Mouse (Mus musculus) testis, postnatal 10 days (tissue): Measurements from ENCODE around the gene Srsf3.
A peak's percentile ranks its signal among the peaks of the same experiment; 100 is the strongest.
"Not testable (repeated sequence)": the region's sequence is repeated elsewhere in the genome, so short reads cannot be mapped to it uniquely, and the experiment has no call there.

ENCODE experiments used
- DNase-seq: peaks from one replicate; pipeline ENCODE4 v3.0.0; 2021; ENCODE audit warnings: low spot score

Srsf3 gene

GRCm38 (mm10) chr17:29032274-29033069 lies at the start of gene Srsf3:
TSS of gene Srsf3 (plus strand) at chr17:29032628.
- peak; percentile 98 for DNase-seq

GRCm38 (mm10) chr17:28984724-28985420 lies 47.6 kb upstream of the Srsf3 start:
- DNase-seq, result no peak

GRCm38 (mm10) chr17:28986833-28987232 lies 45.6 kb upstream of the Srsf3 start:
- peak; percentile 55 for DNase-seq

GRCm38 (mm10) chr17:28987713-28988112 lies 44.7 kb upstream of the Srsf3 start:
- DNase-seq, result no peak

- DNase-seq, result no peak
These were observed 44.1 kb upstream of the Srsf3 start for GRCm38 (mm10) chr17:28988291-28988690.

- DNase-seq, result no peak
These were observed 43.4 kb upstream of the Srsf3 start for GRCm38 (mm10) chr17:28988996-28989395.

GRCm38 (mm10) chr17:28990060-28990459 lies 42.4 kb upstream of the Srsf3 start:
- DNase-seq, result no peak

GRCm38 (mm10) chr17:28991286-28991685 lies 41.1 kb upstream of the Srsf3 start:
- no peak for DNase-seq

- DNase-seq, result no peak
These were observed 40.3 kb upstream of the Srsf3 start for GRCm38 (mm10) chr17:28992105-28992504.

- DNase-seq, result not testable (repeated sequence)
These were observed 39.4 kb upstream of the Srsf3 start for GRCm38 (mm10) chr17:28993004-28993403.

GRCm38 (mm10) chr17:28994615-28995014 lies 37.8 kb upstream of the Srsf3 start:
- no peak for DNase-seq

- no peak for DNase-seq
These were observed 32.0 kb upstream of the Srsf3 start for GRCm38 (mm10) chr17:29000465-29000864.

GRCm38 (mm10) chr17:29003740-29004139 lies 28.7 kb upstream of the Srsf3 start:
- DNase-seq, result no peak

GRCm38 (mm10) chr17:29005002-29005401 lies 27.4 kb upstream of the Srsf3 start:
- DNase-seq, result no peak

GRCm38 (mm10) chr17:29006812-29007211 lies 25.6 kb upstream of the Srsf3 start:
- DNase-seq, result no peak

- DNase-seq, result peak; percentile 59
These were observed 25.2 kb upstream of the Srsf3 start for GRCm38 (mm10) chr17:29007243-29007640.

GRCm38 (mm10) chr17:29007641-29008325 lies 24.6 kb upstream of the Srsf3 start, which contains the start of gene Stk38:
TSS of gene Stk38 (minus strand) at chr17:29007995.
- peak; percentile 96 for DNase-seq

GRCm38 (mm10) chr17:29008326-29008650 lies 24.1 kb upstream of the Srsf3 start:
- DNase-seq, result no peak

GRCm38 (mm10) chr17:29009181-29009580 lies 23.2 kb upstream of the Srsf3 start:
- no peak for DNase-seq

- DNase-seq, result no peak
These were observed 18.2 kb upstream of the Srsf3 start for GRCm38 (mm10) chr17:29014235-29014634.

GRCm38 (mm10) chr17:29015638-29016037 lies 16.8 kb upstream of the Srsf3 start:
- peak; percentile 63 for DNase-seq

- no peak for DNase-seq
These were observed 15.7 kb upstream of the Srsf3 start for GRCm38 (mm10) chr17:29016705-29017104.
